Mouse (Mus musculus): ENCODE data around the gene Kcnk7.

DNA sequence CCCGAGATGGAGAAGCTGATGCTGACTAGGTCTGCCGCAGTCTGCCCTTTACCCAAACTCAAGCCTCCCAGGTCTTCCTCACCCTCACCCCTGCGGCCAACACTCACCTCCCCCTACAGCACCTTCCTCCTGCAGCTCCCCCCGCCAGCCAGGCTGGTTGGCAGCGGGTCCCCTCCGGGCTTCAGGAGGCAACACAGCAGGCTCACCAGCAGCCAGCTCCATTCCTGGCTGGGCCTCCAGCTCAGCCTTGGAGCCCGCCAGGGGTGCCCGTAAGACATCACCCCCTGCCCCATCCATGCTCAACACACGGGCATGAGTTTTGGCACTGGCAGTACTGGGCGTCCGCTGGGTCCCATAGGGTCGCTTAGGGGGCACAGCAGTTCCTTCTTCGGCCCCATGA lies 19.2 kb upstream of the Kcnk7 start:
- no peak for TF ChIP-seq POLR2A (IDR thresholded peaks at IDR 0.05; ENCODE audit: insufficient read depth, low read depth, low read length)
- TF ChIP-seq CTCF (IDR thresholded peaks at IDR 0.05; ENCODE audit: insufficient read depth, low read depth, low read length): no peak

Measured in olfactory bulb, adult 2 months (tissue).